Mouse (Mus musculus) layer of hippocampus, adult 9-11 months (tissue): ENCODE results near the gene a.
"Not testable (repeated sequence)": the region's sequence is repeated elsewhere in the genome, so short reads cannot be mapped to it uniquely, and the experiment has no call there.

Experiments used
- DNase-seq: peaks from one replicate; pipeline ENCODE4 v3.0.0; 2022

Gene a

DNA sequence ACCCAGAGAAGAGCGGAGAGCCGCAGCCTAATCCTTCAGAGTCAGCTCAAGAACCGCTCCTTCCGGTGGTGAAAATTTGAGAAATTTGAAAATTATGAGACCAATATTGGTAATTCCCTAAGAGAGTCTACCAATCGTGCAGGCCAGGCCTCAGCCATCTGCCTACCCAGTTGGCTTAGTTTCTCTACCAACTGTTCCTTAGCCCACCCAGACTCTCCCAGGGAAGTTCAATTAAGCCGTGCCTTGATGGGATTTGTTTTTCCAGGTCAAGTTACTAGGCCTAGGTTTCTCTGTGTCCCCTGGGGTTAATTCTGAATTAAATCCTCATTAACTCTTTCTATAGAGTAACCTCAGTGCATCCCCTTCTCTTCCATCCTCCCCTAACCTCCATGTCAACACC lies 221.8 kb downstream of the a start:
- DNase-seq = peak; percentile 23

DNA sequence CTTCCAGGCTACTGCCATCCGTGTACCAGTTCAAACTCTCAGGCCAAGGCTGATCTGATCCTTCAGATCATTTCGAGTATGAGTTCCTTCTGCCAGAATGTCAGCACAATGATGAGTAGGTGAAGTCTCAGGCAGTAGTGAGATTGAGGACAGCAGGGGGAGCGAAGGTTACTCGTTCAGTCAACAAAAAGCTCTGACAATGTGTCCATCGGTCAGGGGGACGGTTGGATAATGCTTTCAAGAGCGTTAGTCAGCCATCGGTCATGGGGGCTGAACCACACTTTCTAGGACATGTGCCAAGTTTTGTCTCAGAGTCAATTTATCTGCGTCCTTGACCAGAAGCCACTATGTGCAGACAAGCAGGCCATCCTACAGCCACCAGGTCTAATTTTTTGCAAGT lies 225.5 kb downstream of the a start:
- DNase-seq = not testable (repeated sequence)

DNA sequence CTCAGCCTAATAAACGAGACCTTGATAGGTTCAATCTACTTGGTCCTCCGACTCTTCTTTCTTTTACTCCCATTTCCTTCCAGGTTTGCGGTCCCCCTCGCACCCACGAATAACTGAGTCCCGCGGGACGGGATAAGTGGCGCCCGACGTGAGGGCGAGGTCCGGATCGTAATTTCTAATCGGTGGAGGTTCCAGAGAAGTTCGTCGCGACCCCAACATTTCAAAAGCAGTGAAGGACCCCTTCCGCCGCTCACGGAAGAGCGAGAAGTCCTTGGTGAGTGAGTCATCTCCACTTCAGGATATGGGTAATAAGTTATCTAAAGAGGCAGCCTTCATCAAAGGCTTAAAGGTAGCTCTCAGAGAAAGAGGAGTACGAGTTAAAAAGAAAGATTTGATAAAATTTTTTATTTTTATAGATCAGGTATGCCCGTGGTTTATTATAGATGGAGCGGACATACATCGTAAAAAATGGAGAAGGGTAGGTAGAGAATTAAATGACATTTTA lies 227.1 kb downstream of the a start, which contains the start of gene Gm14226:
TSS of gene Gm14226 (plus strand) at position 16 of the 505 bp plus-strand sequence.
- DNase-seq = not testable (repeated sequence)

DNA sequence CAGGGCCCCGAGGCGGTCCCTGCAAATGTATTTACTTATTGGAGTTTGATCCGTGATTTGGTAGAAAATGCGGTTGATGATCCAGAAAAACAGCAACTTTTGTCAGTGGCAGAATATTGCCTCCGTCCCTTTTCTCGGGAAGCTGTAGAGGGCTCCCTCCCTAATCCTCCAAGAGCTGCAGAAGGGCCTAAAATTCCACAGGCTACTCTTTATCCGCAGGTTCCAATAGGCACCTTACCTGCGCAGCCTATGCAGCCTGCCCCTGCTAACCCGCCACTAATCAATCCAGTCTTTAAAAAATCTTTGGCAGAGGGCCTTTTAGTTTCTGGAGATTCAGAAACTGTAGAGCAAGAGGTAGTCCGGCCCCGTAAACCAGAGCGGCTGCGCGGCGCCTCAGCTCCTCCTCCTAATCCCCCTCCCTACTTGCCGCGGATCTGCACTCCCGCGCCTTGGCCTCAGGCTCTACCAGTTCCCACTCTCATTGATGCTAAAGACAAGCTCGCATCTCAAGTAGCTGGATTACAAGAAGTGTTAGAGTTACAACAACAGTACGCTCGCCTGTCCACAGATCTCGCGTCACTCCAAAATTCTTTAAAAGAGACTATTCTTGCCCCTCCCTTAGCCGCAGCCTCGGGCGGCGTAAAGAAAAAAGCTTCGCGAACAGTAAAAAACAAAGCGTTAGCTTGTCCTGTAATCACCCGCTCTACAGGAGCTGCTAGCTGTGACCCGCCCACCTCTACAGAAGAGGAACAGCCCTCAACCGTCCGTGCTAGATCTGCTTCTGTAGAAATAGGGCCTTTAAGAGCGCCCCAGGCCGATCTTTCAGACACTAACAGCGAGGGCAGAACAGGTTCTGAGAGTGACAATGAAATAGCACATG lies 227.8 kb downstream of the a start:
- DNase-seq = peak; percentile 31

DNA sequence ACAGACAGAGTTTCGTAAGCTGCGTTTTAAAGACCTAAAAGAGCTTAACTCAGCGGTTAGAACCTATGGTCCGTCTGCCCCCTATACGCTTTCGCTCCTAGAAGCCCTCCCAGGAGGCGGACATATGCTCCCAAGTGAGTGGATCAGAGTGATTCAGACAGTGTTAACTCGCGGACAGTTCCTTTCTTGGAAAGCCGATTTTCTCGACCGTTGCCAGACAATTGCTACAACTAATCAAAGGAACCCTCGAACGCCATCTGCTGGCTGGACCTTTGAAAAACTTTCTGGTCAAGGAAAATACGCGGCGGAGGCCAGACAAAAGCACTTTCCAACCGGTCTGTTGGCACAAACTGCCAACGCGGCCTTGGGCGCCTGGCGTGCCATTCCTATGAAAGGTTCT lies 228.5 kb downstream of the a start:
- peak; percentile 78 for DNase-seq

DNA sequence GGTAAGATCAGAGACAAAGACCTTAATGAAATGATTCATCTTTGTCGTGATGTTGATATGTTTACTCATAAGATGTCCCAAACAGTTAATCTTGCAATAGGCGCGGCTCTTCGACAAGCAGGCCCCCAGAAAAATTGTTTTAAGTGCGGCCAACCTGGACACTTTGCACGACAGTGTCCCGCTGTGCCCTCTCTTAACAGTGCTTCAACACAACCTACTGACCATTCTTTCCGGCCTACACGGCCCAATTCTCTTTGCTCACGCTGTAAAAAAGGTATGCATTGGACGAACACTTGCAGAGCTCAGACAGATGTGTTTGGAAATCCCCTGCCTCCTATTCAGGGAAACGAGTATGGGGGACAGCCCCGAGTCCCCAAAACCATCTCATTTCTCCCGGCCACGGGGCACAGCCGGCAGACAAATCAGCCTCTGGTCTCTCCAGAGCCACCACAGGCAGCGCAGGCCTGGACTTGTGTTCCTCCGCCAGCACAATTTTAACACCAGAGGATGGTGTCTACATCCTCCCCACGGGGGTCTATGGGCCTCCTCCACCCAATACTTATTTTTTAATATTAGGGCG lies 229.1 kb downstream of the a start:
- not testable (repeated sequence) for DNase-seq

DNA sequence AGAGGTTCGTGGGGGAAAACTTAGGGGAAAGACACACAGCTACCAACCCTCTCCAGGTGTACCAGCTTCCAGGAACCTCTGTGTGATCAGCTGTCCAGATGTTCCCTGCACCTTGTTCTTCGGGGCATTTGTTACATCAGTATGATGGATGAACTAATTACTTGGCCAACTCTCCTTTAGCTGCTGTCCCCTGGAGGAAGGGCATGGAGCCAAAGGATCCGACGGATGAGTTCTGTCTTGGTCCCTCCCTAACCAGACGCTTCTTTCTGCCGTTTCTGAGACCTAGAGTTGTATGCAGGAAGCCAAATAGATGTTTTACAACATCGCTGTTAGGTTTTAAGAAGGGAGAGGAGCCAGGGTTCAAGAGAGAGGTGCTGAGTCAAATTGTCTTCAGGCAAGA lies 239.6 kb downstream of the a start:
- DNase-seq = no peak

DNA sequence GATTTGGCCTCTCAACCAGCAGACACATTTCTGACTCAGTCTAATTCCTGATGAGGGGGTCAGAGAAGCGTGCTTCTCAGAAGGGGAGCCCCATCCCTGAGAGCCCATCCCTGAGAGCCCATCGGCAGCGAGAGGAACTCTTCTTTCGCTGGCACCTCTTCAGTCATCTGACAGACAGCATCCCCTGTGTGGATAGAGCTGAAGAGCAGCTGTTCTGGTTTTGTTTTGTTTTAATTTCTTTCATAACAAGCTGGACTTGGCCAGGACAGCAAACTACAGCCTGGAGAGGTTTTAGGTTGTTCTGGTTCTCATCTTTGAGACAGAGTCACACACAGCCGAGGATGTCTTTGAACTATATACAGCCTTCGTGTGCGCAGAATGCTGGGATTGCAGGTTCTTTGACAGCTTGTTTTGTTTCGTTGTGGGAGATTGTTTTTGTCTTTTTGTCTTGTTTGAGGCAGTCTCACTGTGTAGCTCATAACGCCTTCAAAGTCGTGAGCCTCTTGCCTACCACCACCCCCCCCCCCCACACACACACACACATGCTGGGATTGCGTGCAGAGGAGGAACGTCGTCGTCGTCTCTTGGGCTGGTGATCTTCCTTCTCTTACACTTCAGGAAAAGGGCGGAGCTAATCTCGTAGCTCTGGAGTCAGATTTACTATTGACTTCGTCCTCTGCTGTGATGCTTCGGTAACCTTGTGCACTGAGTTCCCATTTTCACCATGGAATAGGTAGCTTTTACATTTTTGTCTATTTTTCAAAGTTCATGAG lies 241.9 kb downstream of the a start:
- no peak for DNase-seq

DNA sequence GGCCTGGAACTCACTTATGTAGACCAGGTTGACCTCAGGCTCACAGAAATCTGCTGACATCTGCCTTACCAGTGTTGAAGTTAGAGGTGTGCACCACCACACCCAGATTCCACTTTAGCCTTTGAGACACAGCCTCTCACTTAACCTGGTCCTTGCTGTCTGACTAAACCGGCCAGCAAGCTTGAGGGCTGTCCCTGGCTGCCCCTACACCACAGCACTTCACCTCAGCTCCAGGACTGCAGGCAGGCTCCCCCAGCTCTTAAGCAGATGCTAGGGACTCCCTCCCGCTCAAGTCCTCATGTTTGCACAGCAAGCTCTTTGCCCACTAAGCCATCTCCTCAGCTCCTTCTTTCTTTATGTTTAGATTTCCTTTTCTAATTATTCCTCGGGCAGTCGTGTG lies 248.8 kb downstream of the a start:
- no peak for DNase-seq

DNA sequence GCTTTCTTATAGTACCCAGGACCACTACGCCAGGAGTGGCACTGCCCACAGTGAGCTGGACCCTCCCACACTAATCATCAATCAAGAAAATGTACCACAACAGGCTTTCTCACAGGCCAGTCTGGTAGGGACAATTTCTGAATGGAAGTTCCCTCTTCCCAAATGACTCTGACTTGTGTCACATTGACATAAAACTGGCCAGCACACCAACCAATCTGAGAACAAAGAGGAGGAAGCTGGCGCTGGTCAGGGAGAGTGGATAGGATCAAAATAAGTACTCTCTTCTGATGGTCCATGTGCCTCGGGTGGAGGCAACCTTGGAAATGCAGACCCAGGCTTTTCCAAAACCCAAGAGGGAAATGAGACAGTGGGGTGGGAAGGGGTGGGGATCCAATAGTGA lies 253.3 kb downstream of the a start:
- no peak for DNase-seq

DNA sequence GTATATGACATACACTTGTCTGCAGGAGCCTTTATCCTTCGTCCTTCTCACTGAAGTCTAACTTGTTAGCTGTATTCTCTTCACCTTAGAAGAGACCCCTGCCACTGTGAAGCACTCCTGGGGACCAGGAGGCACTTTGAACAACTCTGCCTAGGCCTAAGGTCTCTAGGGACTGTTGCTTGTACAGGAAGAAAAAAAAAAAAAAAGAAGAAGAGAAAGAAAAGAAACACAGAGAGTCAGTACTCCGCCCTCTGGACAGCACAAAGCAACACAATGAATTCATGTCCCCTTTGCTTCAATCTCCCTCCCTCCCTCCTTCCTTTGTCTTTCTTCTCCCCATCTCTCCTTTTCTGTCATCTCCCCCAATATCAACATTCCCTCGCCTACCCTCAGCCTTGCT lies 253.9 kb downstream of the a start:
- DNase-seq = no peak

DNA sequence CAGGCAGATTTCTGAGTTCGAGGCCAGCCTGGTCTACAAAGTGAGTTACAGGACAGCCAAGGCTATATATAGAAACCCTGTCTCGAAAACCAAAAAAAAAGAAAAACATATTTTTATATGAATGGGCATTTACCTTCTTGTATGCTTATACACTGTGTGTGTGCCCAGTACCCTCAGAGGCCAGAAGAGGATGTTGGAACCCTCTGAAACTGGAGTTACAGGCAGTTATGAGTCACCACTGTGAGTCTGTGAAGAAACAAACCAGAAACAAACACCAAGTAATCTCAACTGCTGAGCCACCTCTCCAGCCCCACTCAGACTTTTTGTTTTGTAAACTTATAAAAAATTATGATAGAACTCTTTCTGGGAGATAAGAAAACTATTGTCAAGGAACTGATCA lies 255.6 kb downstream of the a start:
- no peak for DNase-seq

DNA sequence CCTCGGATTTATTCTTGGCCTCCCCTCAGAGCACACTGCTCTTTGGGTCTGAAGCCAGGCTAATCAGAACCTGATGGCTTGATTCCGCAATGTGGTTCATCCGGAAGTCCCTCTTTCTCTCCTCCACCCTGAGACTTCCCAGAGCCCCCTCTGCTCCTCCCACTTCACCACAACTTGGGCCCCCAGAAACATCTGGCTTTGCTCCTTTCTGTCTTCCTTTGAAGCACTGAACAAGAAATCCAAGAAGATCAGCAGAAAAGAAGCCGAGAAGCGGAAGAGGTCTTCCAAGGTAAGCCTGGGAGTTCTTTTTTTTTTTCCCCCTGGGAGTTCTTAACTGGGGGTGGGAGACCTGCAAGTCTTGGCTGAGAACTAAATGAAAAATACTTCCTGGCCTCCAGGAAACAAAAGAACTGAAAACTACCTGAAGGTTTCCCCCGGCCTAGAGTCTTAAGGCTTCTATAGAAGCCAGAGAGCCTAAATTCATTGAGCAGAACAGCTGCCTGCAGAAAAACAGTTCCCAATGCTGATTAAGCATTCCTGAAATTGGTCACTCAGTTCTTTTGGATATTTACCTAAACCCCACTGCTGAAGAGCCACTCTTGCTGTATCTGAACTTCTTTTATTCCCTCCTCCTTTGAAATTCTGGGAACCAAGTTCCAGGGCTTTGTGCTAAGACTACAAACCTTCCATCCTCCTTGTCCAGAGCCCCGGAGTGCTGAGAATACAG lies 256.4 kb downstream of the a start:
- no peak for DNase-seq

DNA sequence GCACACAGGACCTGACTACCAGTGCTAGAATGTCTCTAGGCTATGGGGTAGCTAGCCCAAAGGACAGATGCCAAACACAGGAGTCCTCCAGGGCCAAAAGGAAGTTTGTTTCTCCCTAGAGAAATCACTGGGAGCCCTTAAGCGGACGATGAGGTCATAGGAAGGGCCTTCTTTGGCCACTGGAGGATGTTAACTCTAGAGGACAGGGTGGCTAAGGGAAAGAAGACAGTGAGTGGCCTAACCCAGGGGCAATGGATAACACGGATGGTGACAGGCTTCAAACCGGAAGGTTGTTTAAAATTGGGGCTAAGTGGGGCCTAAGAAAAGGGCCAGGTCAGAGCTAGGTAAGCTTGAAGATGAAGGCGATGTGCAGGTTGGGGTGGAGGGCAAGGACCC lies 258.9 kb downstream of the a start:
- DNase-seq = no peak

DNA sequence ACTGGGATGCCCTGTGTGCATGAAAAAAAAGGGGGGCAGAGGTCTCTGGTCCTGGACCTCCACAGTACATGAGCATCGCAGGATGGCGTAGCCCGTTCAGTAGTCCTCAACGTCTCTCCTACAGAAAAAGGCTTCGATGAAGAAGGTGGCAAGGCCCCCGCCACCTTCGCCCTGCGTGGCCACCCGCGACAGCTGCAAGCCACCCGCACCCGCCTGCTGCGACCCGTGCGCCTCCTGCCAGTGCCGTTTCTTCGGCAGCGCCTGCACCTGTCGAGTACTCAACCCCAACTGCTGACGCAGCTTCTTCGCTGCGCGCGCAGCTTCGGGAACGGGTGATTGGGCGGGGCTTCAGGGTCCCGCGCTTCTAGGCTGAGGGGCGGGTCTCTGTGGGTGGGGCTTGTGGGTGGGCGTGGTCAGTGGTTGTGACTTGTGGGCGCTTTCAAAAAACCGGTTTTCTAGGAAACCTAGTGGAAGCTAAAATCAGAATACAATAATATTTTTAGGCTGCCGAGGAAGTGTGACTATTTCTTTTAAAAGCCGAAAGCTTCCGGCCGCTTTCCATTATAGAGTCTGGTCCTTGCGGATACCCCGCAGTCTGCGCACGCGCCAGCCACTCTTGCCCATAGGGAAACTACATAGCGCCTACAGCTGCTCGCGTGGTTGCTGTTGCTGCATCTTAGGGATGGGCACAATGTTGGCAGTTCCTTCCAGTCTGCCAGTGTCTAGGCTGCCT lies 259.5 kb downstream of the a start:
- peak; percentile 93 for DNase-seq

DNA sequence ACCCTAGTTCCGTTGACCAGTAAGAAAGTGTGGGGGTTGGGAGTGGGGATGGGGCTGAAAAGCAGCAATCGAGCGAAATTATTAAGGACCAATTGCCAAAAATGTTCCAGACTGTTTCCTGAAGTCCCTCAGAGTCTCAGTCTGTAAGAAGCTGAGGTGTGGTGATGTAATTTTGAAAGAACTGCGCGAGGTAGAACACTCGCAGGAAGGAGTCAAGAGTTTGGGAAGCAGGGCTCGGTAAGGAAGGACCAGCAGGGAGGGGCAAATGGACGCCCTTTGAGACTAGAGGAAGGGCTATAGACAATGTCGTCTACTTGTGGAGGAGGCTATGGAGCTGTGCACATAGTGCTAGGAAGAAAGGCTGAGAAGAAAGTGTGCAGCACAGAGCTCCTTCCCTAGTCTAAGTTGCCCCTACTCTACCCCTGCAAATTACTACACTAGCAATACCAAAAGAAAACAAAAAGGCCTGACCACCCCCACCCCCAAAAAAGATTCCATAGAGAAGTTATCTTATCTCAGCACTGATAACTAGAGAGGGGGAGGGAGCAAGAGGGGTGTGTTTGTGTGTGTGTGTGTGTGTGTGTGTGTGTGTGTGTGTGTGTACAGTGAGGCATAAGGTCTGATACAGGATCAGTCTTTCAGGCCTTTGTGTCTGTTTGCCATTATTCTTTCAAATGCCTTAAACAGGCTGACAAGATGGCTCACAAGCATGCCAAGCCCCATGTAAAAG lies 260.6 kb downstream of the a start:
- DNase-seq = no peak

DNA sequence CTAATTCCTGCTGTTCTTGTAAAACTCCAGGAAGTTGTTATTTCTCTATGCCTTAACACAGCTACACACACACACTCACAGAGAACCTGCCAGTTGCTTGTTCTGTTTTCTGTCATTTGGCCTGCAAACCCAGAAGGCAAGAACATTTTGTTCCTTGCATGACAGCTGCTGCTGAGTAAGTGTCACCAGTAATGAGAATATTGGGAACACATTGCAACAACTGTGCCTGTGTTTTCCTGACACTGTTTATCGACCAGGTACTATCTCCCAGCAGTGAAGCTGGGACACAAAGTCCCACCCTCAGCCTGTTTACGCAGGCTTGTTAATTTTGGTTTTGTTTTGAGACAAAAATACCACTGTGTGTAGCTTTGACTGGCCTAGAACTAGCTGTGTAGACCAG lies 261.5 kb downstream of the a start:
- peak; percentile 41 for DNase-seq

DNA sequence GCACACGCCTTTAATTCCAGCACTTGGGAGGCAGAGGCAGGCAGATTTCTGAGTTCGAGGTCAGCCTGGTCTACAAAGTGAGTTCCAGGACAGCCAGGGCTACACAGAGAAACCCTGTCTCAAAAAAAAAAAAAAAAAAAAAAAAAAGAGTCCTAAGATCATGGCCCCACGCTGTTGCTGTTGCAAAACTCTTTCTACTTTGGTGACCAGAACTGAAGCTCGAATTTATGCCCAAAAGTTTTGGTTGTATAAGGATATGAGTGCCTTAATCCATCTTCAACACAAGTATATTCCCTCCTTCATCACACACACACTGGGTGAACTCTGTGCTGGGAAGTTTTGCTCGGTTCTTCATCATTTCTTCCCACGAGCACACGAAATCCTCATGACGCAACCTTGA lies 262.3 kb downstream of the a start:
- DNase-seq = not testable (repeated sequence)

DNA sequence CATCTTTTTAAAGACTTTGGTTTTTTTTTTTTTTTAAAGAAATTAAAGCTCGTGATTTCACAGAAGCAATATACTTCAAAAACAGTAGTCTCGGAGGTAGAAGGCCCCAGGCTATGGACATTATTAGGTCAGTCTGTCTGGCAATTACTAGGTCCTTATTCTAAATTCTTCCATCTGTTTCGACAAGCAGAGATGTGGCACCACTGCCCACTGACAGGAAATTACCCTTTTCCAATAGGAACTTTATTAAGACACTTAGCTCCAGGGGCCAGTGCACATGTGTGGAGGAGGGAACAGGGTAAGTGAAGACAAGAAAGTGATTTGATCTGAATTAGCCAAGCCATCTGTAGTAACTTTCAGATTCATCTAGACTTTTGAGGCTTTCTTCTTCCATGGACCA lies 263.5 kb downstream of the a start:
- DNase-seq = no peak

DNA sequence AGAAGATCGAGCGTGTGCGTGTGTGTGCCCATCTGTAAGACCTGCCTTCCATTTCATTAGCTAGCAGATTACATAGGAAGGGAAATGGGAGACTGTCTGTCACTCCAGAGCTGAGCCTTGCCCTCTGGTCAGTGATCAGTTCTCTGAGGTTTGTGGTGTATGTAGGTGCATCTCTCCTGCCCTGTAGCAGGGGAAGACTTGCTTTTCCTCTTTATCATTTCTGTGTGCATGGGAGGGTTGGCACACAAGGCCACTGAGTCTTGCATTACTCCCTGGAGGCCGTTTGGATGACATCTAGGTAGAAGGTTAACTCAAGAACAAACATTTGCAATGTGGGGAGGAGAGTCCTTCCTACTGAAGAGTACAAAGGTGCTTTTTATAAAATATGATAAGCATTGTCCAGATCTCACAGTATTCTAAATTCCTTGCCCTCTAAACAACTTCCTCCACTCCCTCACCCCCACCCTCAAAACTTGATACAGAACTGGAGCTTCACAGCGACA lies 264.9 kb downstream of the a start:
- DNase-seq = no peak

DNA sequence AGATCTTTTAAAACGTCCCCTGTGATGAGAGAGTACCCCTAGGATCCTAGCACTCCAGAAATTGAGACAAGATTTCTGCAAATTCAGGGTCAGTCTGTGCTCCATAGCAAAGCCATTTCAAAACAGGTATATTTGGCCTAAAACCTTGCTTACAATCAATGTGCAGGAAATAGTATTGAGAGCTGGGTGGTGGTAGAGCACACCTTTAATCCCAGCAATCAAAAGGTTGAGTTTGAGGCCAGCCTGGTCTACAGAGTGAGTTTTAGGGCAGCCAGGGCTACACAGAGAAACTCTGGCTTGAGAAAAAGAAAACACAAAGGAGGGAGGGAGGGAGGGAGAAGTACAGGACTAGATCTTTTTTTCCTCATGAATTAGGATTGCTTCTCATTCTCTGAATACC lies 266.2 kb downstream of the a start:
- DNase-seq = no peak
